Comparison of ENCODE assay signal across 8 mouse cellular contexts in the genomic region with DNA sequence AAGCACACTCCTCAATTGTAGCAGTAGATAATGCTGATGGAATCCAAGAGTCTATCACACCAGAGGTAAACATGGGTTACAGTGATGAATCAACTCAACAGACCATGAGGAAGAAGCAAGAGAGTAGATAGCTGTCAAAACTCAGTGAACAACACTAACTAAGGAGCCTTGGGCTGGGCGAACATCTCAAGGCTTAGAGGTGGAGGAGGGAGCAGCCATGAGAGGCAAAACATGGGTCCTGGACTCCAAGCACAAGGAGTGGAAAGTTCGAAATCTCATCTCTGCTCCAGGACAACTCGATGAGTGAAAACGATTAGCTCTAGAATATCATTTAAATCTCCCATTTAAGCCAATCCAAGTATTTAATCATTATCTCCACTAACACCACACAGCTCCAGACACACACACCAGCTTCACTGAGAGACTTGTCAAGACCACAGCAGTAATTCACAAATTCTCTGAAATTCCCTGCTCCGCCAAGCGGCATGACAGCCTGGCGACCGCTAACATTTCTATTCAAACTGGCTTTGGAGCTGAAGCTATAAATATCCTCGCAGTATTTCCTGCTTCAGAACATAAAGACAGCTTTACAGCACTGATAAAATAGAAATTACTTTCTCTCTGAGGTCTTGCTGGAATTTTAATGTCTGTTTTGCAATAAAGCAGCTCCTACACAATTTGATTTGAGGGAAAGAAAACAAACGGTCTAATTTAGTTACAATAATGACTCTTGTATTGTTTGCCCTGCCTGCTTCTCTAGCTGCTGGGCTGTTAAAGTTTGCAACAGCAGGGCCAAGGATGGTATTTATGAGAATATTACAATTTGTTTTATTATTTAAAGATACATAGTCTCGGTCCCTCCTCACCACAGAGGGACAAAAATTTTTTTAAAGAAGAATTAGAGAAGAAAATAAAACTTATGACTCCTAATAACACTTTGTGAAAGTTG.
DNase-seq lines count a peak whose midpoint lies in the region; ATAC-seq lines count a peak whose summit lies in the region.

No protein-coding gene starts in this region.

- no peak overlapping the region for H3K4me3 ChIP-seq in lung, embryonic 15.5 days
- H3K4me3 ChIP-seq in forebrain, embryonic 14.5 days (ENCODE audit: low read depth, low read length): no peak overlapping the region
- H3K4me3 ChIP-seq in neural tube, embryonic 12.5 days: no peak overlapping the region

- H3K27me3 ChIP-seq in lung, embryonic 15.5 days: no peaks in the 10 kb centered on the region
- H3K27me3 ChIP-seq in forebrain, embryonic 14.5 days (replicated peaks; ENCODE audit: control insufficient read depth, insufficient read depth, low read length): no peaks in the 10 kb centered on the region
- no peaks in the 10 kb centered on the region for H3K27me3 ChIP-seq in neural tube, embryonic 12.5 days (replicated peaks)

- peak; percentile 5 for DNase-seq in heart, postnatal 4 days
- DNase-seq in heart, adult 8-10 months (ENCODE audit: low spot score): no peak
- no peak for DNase-seq in lung, postnatal 25 days (ENCODE audit: low spot score)
- peak; percentile 72 for DNase-seq in forebrain, embryonic 14.5 days (ENCODE audit: low spot score)
- DNase-seq in testis, postnatal 10 days (ENCODE audit: low spot score): no peak

- no peak overlapping the region for H3K9ac ChIP-seq in lung, embryonic 15.5 days
- H3K9ac ChIP-seq in forebrain, embryonic 14.5 days (ENCODE audit: low read length): no peak overlapping the region; the same call in 1 of the 2 replicates
- H3K9ac ChIP-seq in neural tube, embryonic 12.5 days: no peak overlapping the region

- peak overlapping the region; percentile 41 for H3K27ac ChIP-seq in lung, embryonic 15.5 days
- H3K27ac ChIP-seq in forebrain, embryonic 14.5 days (ENCODE audit: low read depth, low read length): peak overlapping the region; percentile 48; the same call in 1 of the 2 replicates
- no peak overlapping the region for H3K27ac ChIP-seq in neural tube, embryonic 12.5 days

- no peaks in the 10 kb centered on the region for H3K9me3 ChIP-seq in lung, embryonic 15.5 days
- H3K9me3 ChIP-seq in forebrain, embryonic 14.5 days (replicated peaks; ENCODE audit: control insufficient read depth, low read length): no peaks in the 10 kb centered on the region
- no peaks in the 10 kb centered on the region for H3K9me3 ChIP-seq in neural tube, embryonic 12.5 days

- ATAC-seq in lung, embryonic 15.5 days (ENCODE audit: borderline replicate concordance, extremely low read depth, low FRiP score, low TSS enrichment): peak; percentile 11; the same call in 1 of the 2 replicates
- ATAC-seq in forebrain, embryonic 14.5 days: no peak
- peak; percentile 71 for ATAC-seq in neural tube, embryonic 12.5 days (ENCODE audit: low FRiP score, low read depth)
- no peak for ATAC-seq in megakaryocyte progenitor cell, adult 5-6 weeks (replicated peaks; ENCODE audit: poor library complexity)

- H3K4me2 ChIP-seq in lung, embryonic 15.5 days: no peak overlapping the region
- H3K4me2 ChIP-seq in forebrain, embryonic 14.5 days (ENCODE audit: low read length): no peak overlapping the region
- 0 out of 2 replicates have a peak overlapping the region, but pooled peaks have one; percentile 14 for H3K4me2 ChIP-seq in neural tube, embryonic 12.5 days (replicated peaks)

- 0 out of 2 replicates have a peak, but pooled peaks cover 6% of the 10 kb centered on the region for H3K4me1 ChIP-seq in lung, embryonic 15.5 days
- H3K4me1 ChIP-seq in forebrain, embryonic 14.5 days (ENCODE audit: control insufficient read depth, insufficient read depth, low read length): 0 out of 2 replicates have a peak, but pooled peaks cover 2% of the 10 kb centered on the region
- peaks cover 11% of the 10 kb centered on the region for H3K4me1 ChIP-seq in neural tube, embryonic 12.5 days

- WGBS in lung, embryonic 15.5 days: 41% methylated on average over 11 of the region's 11 CpGs
- 54% methylated on average over 11 of the region's 11 CpGs for WGBS in forebrain, embryonic 14.5 days
- 31% methylated on average over 11 of the region's 11 CpGs for WGBS in neural tube, embryonic 12.5 days

- no peaks in the 10 kb centered on the region for H3K36me3 ChIP-seq in lung, embryonic 15.5 days
- no peaks in the 10 kb centered on the region for H3K36me3 ChIP-seq in forebrain, embryonic 14.5 days (ENCODE audit: control insufficient read depth, insufficient read depth, low read length)
- no peaks in the 10 kb centered on the region for H3K36me3 ChIP-seq in neural tube, embryonic 12.5 days

Comparison
In these comparisons a context has a peak if more than half of its experiments do, and no peak if none do; other contexts are left out.
1. DNase-seq: peak in heart, postnatal 4 days (single experiment) and forebrain, embryonic 14.5 days (single experiment); none in heart, adult 8-10 months (single experiment), lung, postnatal 25 days (single experiment) and testis, postnatal 10 days (single experiment).
2. ATAC-seq: peak in lung, embryonic 15.5 days (single experiment) and neural tube, embryonic 12.5 days (single experiment); none in forebrain, embryonic 14.5 days (single experiment) and megakaryocyte progenitor cell, adult 5-6 weeks (single experiment).